Mouse (Mus musculus): Measurements from ENCODE around the gene Alkbh3.

GRCm38 (mm10) chr2:93991336-93991735 lies 19.3 kb downstream of the Alkbh3 start:
- TF ChIP-seq CTCF (IDR thresholded peaks at IDR 0.05 in 2 of 3, conservative IDR thresholded peaks at IDR 0.05 in 1 of 3; ENCODE audit: control insufficient read depth in 1 of 3, insufficient read depth in 1 of 3, low read depth in 2 of 3, low read length in 3 of 3, poor library complexity in 1 of 3, severe bottlenecking in 1 of 3) (no peak), MYC (IDR thresholded peaks at IDR 0.05; ENCODE audit: low read depth, low read length) (no peak), RAD21 (IDR thresholded peaks at IDR 0.05; ENCODE audit: low read depth, low read length) (no peak), POLR2A (IDR thresholded peaks at IDR 0.05; ENCODE audit: control insufficient read depth in 1 of 2, insufficient read depth in 1 of 2, low read depth in 1 of 2, low read length in 2 of 2, poor library complexity in 1 of 2) (no peak), ZNF384 (IDR thresholded peaks at IDR 0.05; ENCODE audit: low read depth, low read length) (no peak), TAL1 (IDR thresholded peaks at IDR 0.05; ENCODE audit: low read length) (no peak), ETS1 (IDR thresholded peaks at IDR 0.05; ENCODE audit: low read depth, low read length) (no peak)

All from MEL (cell line).